Mouse (Mus musculus) stomach, postnatal 0 days (tissue): ENCODE results near the gene Fgfr2. TPM values are rescaled to one million over a fixed set of nuclear protein-coding genes. Genes with fewer than 3 reads are reported as not detected.

Source experiments
- ATAC-seq: fragments of 200-750 bp; cut with Nextera tagmentation; 2 replicates; pipeline ENCODE4 v1.8.0; 2017; ENCODE audit not compliant: low FRiP score, low TSS enrichment
- DNase-seq: peaks from one replicate; pipeline ENCODE4 v3.0.0-alpha.2; 2016; ENCODE audit warnings: low spot score
- H3K27ac ChIP-seq: fragments of 300-500 bp; sonication (generic); replicated peaks from 2 replicates; pipeline ENCODE4 v1.5.1; 2014; ENCODE audit warnings: mild to moderate bottlenecking, control low read depth
- H3K27me3 ChIP-seq: fragments of 300-500 bp; sonication (generic); 2 replicates; pipeline ENCODE4 v1.6.1; 2014; ENCODE audit warnings: low read length; ENCODE audit not compliant: control insufficient read depth, insufficient read depth
- H3K36me3 ChIP-seq: fragments of 300-500 bp; sonication (generic); 2 replicates; pipeline ENCODE4 v1.6.1; 2014; ENCODE audit warnings: low read length, mixed read lengths; ENCODE audit not compliant: control insufficient read depth, insufficient read depth
- H3K4me1 ChIP-seq: fragments of 300-500 bp; sonication (generic); replicated peaks from 2 replicates; pipeline ENCODE4 v1.6.1; 2014; ENCODE audit warnings: antibody characterized with exemption; ENCODE audit not compliant: control insufficient read depth, insufficient read depth
- H3K4me2 ChIP-seq: fragments of 300-500 bp; sonication (generic); replicated peaks from 2 replicates; pipeline ENCODE4 v1.6.1; 2014; ENCODE audit warnings: low read depth, mild to moderate bottlenecking, control low read depth, moderate library complexity
- H3K4me3 ChIP-seq: fragments of 300-500 bp; sonication (generic); 2 replicates; pipeline ENCODE4 v1.5.1; 2014; ENCODE audit warnings: low read depth, low read length, control low read depth
- H3K9ac ChIP-seq: fragments of 300-500 bp; sonication (generic); 2 replicates; pipeline ENCODE4 v1.6.1; 2014; ENCODE audit warnings: mild to moderate bottlenecking, low read length, control low read depth, mixed read lengths
- H3K9me3 ChIP-seq: fragments of 300-500 bp; sonication (generic); 2 replicates; pipeline ENCODE4 v1.6.1; 2016; ENCODE audit warnings: low read length; ENCODE audit not compliant: control insufficient read depth
- CTCF ChIP-seq: IDR thresholded peaks from 2 replicates; pipeline ENCODE4 v1.5.1; 2016; ENCODE audit warnings: antibody characterized with exemption, low read depth, mild to moderate bottlenecking, moderate library complexity
- EP300 ChIP-seq: optimal IDR thresholded peaks from 2 replicates; pipeline ENCODE3; 2016; ENCODE audit warnings: antibody characterized with exemption
- WGBS: fragments of 180-500 bp; shearing (Covaris S2); extraction: QIAGEN DNeasy Blood & Tissue Kit; methylation state at CpG from one replicate; pipeline ENCODE4 v1.1.7; 2014; 5-methylcytosine and 5-hydroxymethylcytosine counted together
- polyA plus RNA-seq: library from polyadenylated mRNA; unstranded; fragments of >200 nt; fragmentation: Nextera tagmentation; extraction: Ambion mirVana; gene quantifications from 2 replicates; pipeline ENCODE4 v1.2.1, GENCODE M21; 2015

Fgfr2 gene
- polyA plus RNA-seq, 1 experiment from 2014 or later = 60.8 TPM

GRCm38 (mm10) chr7:132367344-132367743, 755.8 kb downstream of the Fgfr2 start:
- TF ChIP-seq CTCF = no peak
- TF ChIP-seq EP300 = no peak
- Histone ChIP-seq H3K27ac (no peak overlapping the region), H3K36me3 (no peaks in the 10 kb centered on the region), H3K9ac (no peak overlapping the region), H3K4me3 (no peak overlapping the region), H3K4me2 (no peak overlapping the region), H3K4me1 (no peaks in the 10 kb centered on the region), H3K27me3 (no peaks in the 10 kb centered on the region), H3K9me3 (no peaks in the 10 kb centered on the region)
- WGBS = 77% methylated on average over 3 of the region's 3 CpGs
- ATAC-seq (no peak), DNase-seq (no peak)

DNA sequence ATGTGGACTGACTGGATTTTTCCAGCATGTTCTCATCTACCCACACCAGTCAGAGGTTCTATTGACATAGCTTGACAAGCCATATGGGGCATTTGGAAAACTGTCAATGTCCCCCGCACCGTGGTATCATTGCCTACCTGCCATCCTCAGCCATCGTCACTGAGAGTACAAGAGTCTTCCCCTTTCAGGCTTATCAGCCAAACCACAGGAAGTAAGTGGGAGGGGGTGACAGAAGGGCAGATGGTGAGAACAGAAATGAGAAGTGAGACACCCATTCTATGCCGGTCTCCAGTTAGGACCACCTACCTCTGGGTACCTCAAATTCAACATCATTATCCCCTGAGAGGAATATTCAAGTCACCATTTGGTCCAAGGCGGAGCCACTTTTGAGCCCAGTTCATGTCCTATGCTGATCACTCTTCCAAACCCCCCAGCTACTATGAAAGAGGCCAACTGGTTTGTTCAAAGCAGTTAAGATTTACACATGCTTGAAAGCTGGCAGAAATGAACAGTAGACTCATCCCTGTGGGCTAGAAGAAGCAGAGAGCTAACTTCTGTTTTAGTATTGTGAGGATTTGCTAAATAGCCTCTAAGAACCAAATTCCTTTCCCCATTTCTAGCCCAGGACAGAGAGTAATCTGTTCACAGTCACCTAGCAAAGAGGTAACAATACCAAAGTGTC, 757.3 kb downstream of the Fgfr2 start:
- H3K27ac ChIP-seq = no peak overlapping the region
- no peak overlapping the region for H3K4me3 ChIP-seq
- H3K27me3 ChIP-seq = no peaks in the 10 kb centered on the region
- WGBS = 81% methylated on average over 5 of the region's 5 CpGs
- ATAC-seq (no peak), DNase-seq (no peak)
- H3K36me3 ChIP-seq = no peaks in the 10 kb centered on the region
- no peak for TF ChIP-seq EP300
- no peak for TF ChIP-seq CTCF
- no peak overlapping the region for H3K9ac ChIP-seq
- H3K4me1 ChIP-seq = no peaks in the 10 kb centered on the region
- H3K9me3 ChIP-seq = no peaks in the 10 kb centered on the region
- no peak overlapping the region for H3K4me2 ChIP-seq

- H3K36me3 ChIP-seq = no peaks in the 10 kb centered on the region
- H3K4me3 ChIP-seq = no peak overlapping the region
- no peak overlapping the region for H3K27ac ChIP-seq
- ATAC-seq (no peak), DNase-seq (no peak)
- H3K4me2 ChIP-seq = no peak overlapping the region
- no peaks in the 10 kb centered on the region for H3K27me3 ChIP-seq
- no peak overlapping the region for H3K9ac ChIP-seq
- H3K4me1 ChIP-seq = no peaks in the 10 kb centered on the region
- WGBS = 85% methylated on average over 5 of the region's 5 CpGs
- no peaks in the 10 kb centered on the region for H3K9me3 ChIP-seq
- TF ChIP-seq CTCF = no peak
- TF ChIP-seq EP300 = no peak
Measured at GRCm38 (mm10) chr7:132365111-132365510, 758.0 kb downstream of the Fgfr2 start.

DNA sequence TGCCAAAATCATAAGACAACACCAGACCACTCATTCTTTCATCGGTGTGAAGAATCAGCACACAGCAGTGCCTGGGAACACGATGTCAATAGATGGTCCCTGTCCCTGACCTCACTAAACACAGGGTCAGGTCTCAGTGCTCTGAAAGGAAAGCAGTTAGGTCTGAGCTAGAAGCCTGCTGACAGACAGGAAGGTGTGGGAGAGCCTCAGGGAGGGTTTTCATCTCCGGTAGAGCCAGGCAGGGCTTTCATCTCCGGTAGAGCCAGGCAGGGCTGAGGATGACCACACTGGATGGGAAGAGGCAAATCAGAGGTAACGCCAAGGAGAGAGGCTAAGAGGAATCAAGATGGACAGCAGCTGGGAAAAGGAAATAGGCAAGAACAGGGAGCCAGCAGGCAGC, 758.6 kb downstream of the Fgfr2 start:
- H3K4me2 ChIP-seq = no peak overlapping the region
- TF ChIP-seq CTCF = no peak
- TF ChIP-seq EP300 = no peak
- 64% methylated on average over 5 of the region's 5 CpGs for WGBS

DNA sequence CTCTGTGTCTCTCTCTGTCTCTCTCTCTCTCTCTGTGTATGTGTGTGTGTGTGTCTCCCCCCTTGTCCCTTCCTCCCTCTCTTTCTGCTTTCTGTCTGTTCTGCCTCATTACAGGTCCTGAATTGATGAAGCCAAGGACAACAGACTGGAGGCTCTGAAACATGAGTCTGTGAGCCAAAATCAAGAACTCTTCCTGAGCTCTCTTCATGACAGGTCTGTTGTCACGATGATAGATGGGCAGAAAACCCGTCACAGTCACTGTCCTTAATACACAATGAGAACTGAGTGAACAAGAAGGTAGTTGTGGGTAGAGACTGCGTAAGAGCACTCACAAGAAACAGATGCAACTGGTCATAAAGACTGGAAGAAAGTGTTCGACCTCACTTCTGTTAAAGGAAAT, 762.8 kb downstream of the Fgfr2 start:
- H3K4me1 ChIP-seq = no peaks in the 10 kb centered on the region
- no peak overlapping the region for H3K9ac ChIP-seq
- no peak for ATAC-seq
- no peak for TF ChIP-seq CTCF
- TF ChIP-seq EP300 = no peak
- WGBS = 79% methylated on average over 4 of the region's 4 CpGs
- DNase-seq = no peak
- H3K36me3 ChIP-seq = no peaks in the 10 kb centered on the region
- H3K27ac ChIP-seq = no peak overlapping the region
- no peak overlapping the region for H3K4me2 ChIP-seq
- no peaks in the 10 kb centered on the region for H3K27me3 ChIP-seq
- no peaks in the 10 kb centered on the region for H3K9me3 ChIP-seq
- no peak overlapping the region for H3K4me3 ChIP-seq

More for the DNA sequence above, 758.6 kb downstream of the Fgfr2 start:
- no peak overlapping the region for H3K9ac ChIP-seq
- DNase-seq (no peak), ATAC-seq (no peak)
- no peaks in the 10 kb centered on the region for H3K27me3 ChIP-seq
- no peaks in the 10 kb centered on the region for H3K9me3 ChIP-seq
- no peaks in the 10 kb centered on the region for H3K36me3 ChIP-seq
- no peaks in the 10 kb centered on the region for H3K4me1 ChIP-seq
- no peak overlapping the region for H3K4me3 ChIP-seq
- no peak overlapping the region for H3K27ac ChIP-seq

DNA sequence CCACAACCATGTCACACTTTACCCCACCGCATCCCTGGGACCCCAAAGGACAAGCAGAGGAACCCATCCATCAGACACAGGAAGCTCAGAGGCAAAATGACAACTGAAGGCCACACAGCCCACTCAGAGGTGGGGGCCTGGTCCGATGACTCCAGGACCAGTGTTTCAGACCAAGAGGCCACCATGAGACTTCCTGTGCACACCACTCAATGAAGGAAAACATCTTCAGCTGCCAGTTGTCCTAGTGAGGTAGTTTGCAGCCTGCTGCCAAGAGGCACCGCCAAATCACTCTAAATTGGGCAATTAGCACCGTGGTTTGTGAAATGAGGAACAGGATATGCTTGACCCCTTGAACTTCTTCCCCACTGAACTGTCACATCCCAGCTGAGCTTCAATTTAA, 764.4 kb downstream of the Fgfr2 start:
- no peak for DNase-seq
- no peak for ATAC-seq
- no peak overlapping the region for H3K27ac ChIP-seq

More for the DNA sequence above, 764.4 kb downstream of the Fgfr2 start:
- Histone ChIP-seq H3K4me1 (no peaks in the 10 kb centered on the region), H3K9ac (no peak overlapping the region), H3K9me3 (no peaks in the 10 kb centered on the region), H3K36me3 (no peaks in the 10 kb centered on the region), H3K4me3 (no peak overlapping the region), H3K4me2 (no peak overlapping the region), H3K27me3 (no peaks in the 10 kb centered on the region)
- 66% methylated on average over 4 of the region's 4 CpGs for WGBS
- TF ChIP-seq EP300 = no peak
- TF ChIP-seq CTCF = no peak
